Mouse (Mus musculus) liver, embryonic 11.5 days (tissue): ENCODE measurements around the gene Cep55. TPM values are rescaled to one million over a fixed set of nuclear protein-coding genes. Genes with fewer than 3 reads are reported as not detected.

Source experiments
- ATAC-seq: fragments of 200-750 bp; cut with Nextera tagmentation; replicated peaks from 2 replicates; pipeline ENCODE4 v1.8.0; 2017; ENCODE audit warnings: moderate number of reproducible peaks, mild to moderate bottlenecking, moderate TSS enrichment, moderate library complexity; ENCODE audit not compliant: low FRiP score
- DNase-seq: peaks from one replicate; pipeline ENCODE4 v3.0.0-alpha.2; 2017; ENCODE audit warnings: low spot score
- H3K27ac ChIP-seq: fragments of 300-500 bp; sonication (generic); 2 replicates; pipeline ENCODE4 v1.5.1; 2014; ENCODE audit warnings: mild to moderate bottlenecking, low read depth, low read length, control low read depth
- H3K27me3 ChIP-seq: fragments of 300-500 bp; sonication (generic); replicated peaks from 2 replicates; pipeline ENCODE4 v1.6.1; 2014; ENCODE audit warnings: low read length, mixed read lengths; ENCODE audit not compliant: control insufficient read depth, insufficient read depth
- H3K36me3 ChIP-seq: fragments of 300-500 bp; sonication (generic); 2 replicates; pipeline ENCODE4 v1.6.1; 2014; ENCODE audit warnings: mild to moderate bottlenecking, low read length, moderate library complexity, mixed read lengths; ENCODE audit not compliant: control insufficient read depth, insufficient read depth
- H3K4me1 ChIP-seq: fragments of 300-500 bp; sonication (generic); replicated peaks from 2 replicates; pipeline ENCODE4 v1.6.1; 2014; ENCODE audit warnings: low read length, mixed read lengths; ENCODE audit not compliant: control insufficient read depth, insufficient read depth
- H3K4me2 ChIP-seq: fragments of 300-500 bp; sonication (generic); 2 replicates; pipeline ENCODE4 v1.6.1; 2014; ENCODE audit warnings: mild to moderate bottlenecking, control low read depth, moderate library complexity
- H3K4me3 ChIP-seq: fragments of 300-500 bp; sonication (generic); 2 replicates; pipeline ENCODE4 v1.5.1; 2014; ENCODE audit warnings: low read depth, low read length, control low read depth
- H3K9ac ChIP-seq: fragments of 300-500 bp; sonication (generic); 2 replicates; pipeline ENCODE4 v1.6.1; 2014; ENCODE audit warnings: low read depth, low read length, control low read depth
- H3K9me3 ChIP-seq: fragments of 300-500 bp; sonication (generic); 2 replicates; pipeline ENCODE4 v1.6.1; 2016; ENCODE audit warnings: low read length, inconsistent platforms, mixed read lengths; ENCODE audit not compliant: control insufficient read depth
- WGBS: fragments of 180-500 bp; shearing (Covaris S2); extraction: QIAGEN DNeasy Blood & Tissue Kit; methylation state at CpG from one replicate; pipeline ENCODE4 v1.1.7; 2014; 5-methylcytosine and 5-hydroxymethylcytosine counted together
- polyA plus RNA-seq: library from polyadenylated mRNA; unstranded; fragments of >200 nt; fragmentation: Nextera tagmentation; extraction: Ambion mirVana; gene quantifications from 2 replicates; pipeline ENCODE4 v1.2.1, GENCODE M21; 2014

Gene Cep55
- polyA plus RNA-seq, 1 experiment from 2014 or later: 16.7 TPM

- Histone ChIP-seq H3K4me1 (peaks cover 3% of the 10 kb centered on the region; the same call in 1 of the 2 replicates), H3K27ac (no peak overlapping the region), H3K27me3 (peaks cover 15% of the 10 kb centered on the region; the same call in 1 of the 2 replicates), H3K4me2 (peak overlapping the region; percentile 74), H3K9me3 (no peaks in the 10 kb centered on the region), H3K4me3 (peak overlapping the region; percentile 71), H3K36me3 (no peaks in the 10 kb centered on the region), H3K9ac (no peak overlapping the region)
- WGBS: 26% methylated on average over 8 of the region's 8 CpGs
- DNase-seq (no peak), ATAC-seq (no peak)
These were observed 1.4 kb upstream of the Cep55 start for GRCm38 (mm10) chr19:38053227-38054041.

DNA sequence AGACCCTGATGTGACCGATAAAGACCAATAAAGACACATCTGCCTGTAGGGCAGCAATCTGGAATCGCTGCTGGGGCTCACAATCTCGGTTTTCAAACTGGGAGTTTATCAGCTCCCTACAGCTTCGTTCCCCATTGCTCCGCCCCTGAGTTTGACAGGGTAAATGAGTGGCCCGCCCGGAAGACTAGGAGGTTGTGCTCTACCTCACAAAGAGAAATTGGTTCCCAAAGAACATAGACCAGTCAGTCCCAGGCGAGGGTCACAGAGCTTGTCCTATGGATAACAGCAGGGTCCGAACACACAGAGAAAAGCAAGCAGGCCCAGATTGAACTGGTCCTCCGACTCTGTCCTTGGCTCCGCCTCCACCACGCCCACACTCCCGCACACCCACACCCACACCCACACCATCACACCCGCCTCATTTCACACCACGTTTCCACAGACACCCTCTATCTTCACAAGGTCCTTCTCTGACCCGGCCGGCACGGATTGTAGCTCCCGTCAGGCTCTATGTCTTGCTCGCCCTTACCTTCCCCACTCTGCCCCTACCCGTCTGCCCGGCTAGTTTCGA lies 577 bp upstream of the Cep55 start:
- peak; percentile 79 for ATAC-seq
- DNase-seq: no peak
- under 1% methylated on average over 23 of the region's 23 CpGs for WGBS
- Histone ChIP-seq H3K4me2 (peak overlapping the region; percentile 74), H3K27me3 (peaks cover 15% of the 10 kb centered on the region; the same call in 1 of the 2 replicates), H3K27ac (no peak overlapping the region), H3K9me3 (no peaks in the 10 kb centered on the region), H3K4me3 (peak overlapping the region; percentile 71), H3K36me3 (no peaks in the 10 kb centered on the region), H3K4me1 (peaks cover 3% of the 10 kb centered on the region; the same call in 1 of the 2 replicates), H3K9ac (0 out of 2 replicates have a peak overlapping the region, but pooled peaks have one; percentile 3)

DNA sequence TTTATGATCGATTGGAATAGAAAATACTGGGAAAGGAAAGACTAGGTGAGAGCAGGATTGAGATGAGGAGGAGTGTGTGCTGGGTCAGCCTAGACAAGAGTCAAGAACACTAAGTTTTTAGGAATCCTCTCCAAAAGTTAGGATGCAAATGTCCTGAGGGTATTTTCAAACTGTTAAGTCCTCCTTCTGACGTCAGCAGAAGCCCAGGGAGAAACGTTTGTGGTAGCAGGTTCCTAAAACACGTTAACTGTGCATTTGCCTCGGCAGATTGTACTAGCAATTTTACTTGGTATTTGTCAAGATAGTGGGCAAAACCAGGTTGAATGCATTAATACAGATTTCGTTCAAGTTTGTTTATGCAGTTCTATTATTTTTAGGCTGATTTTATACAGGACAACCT lies 987 bp downstream of the Cep55 start:
- H3K36me3 ChIP-seq: no peaks in the 10 kb centered on the region
- H3K9me3 ChIP-seq: no peaks in the 10 kb centered on the region
- peak overlapping the region; percentile 71 for H3K4me3 ChIP-seq
- DNase-seq: no peak
- no peak overlapping the region for H3K27ac ChIP-seq
- peaks cover 3% of the 10 kb centered on the region; the same call in 1 of the 2 replicates for H3K4me1 ChIP-seq
- peak overlapping the region; percentile 65; the same call in 1 of the 2 replicates for H3K9ac ChIP-seq
- H3K27me3 ChIP-seq: peaks cover 11% of the 10 kb centered on the region; the same call in 1 of the 2 replicates
- H3K4me2 ChIP-seq: peak overlapping the region; percentile 74
- no peak for ATAC-seq
- 16% methylated on average over 6 of the region's 6 CpGs for WGBS

- no peak overlapping the region for H3K4me3 ChIP-seq
- H3K4me1 ChIP-seq: peaks cover 3% of the 10 kb centered on the region; the same call in 1 of the 2 replicates
- 58% methylated on average over 3 of the region's 3 CpGs for WGBS
- H3K9ac ChIP-seq: no peak overlapping the region
- H3K9me3 ChIP-seq: no peaks in the 10 kb centered on the region
- ATAC-seq: no peak
- no peak overlapping the region for H3K27ac ChIP-seq
- peaks cover 10% of the 10 kb centered on the region; the same call in 1 of the 2 replicates for H3K27me3 ChIP-seq
- peak overlapping the region; percentile 74 for H3K4me2 ChIP-seq
- DNase-seq: no peak
- H3K36me3 ChIP-seq: 0 out of 2 replicates have a peak, but pooled peaks cover 3% of the 10 kb centered on the region
These were observed 1.5 kb downstream of the Cep55 start for GRCm38 (mm10) chr19:38056276-38056675.

DNA sequence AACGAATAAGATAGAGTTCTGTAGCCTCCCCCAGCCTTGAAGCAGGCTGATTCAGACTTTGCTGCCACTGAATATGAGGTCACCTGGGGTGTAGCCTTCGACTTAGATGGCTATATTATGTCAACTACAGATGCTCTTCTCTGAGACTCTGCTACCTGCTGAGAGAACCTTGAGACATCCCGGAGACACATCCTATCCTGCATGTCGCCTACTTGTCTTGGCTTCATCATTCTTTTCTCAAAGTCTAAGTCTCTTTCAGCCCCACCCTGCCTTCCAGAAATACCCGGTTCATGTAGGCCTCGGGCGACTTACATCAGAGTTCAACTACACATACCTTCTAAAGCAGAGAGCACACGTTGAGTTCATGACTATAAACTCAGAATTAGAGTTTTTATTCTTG lies 2.1 kb downstream of the Cep55 start:
- DNase-seq (no peak), ATAC-seq (no peak)
- Histone ChIP-seq H3K27ac (no peak overlapping the region), H3K36me3 (0 out of 2 replicates have a peak, but pooled peaks cover 4% of the 10 kb centered on the region), H3K9me3 (no peaks in the 10 kb centered on the region), H3K4me1 (peaks cover 3% of the 10 kb centered on the region; the same call in 1 of the 2 replicates), H3K4me3 (no peak overlapping the region), H3K9ac (no peak overlapping the region), H3K4me2 (no peak overlapping the region), H3K27me3 (peaks cover 8% of the 10 kb centered on the region; the same call in 1 of the 2 replicates)
- WGBS: 89% methylated on average over 8 of the region's 8 CpGs

- H3K4me1 ChIP-seq: no peaks in the 10 kb centered on the region
- no peaks in the 10 kb centered on the region for H3K27me3 ChIP-seq
- ATAC-seq (no peak), DNase-seq (no peak)
- no peak overlapping the region for H3K4me2 ChIP-seq
- H3K9me3 ChIP-seq: no peaks in the 10 kb centered on the region
- no peak overlapping the region for H3K4me3 ChIP-seq
- H3K9ac ChIP-seq: no peak overlapping the region
- WGBS: 85% methylated on average over 3 of the region's 3 CpGs
- H3K36me3 ChIP-seq: 0 out of 2 replicates have a peak, but pooled peaks cover 4% of the 10 kb centered on the region
- H3K27ac ChIP-seq: no peak overlapping the region
These were observed 8.4 kb downstream of the Cep55 start for GRCm38 (mm10) chr19:38063201-38063600.

GRCm38 (mm10) chr19:38064051-38064450 lies 9.2 kb downstream of the Cep55 start:
- H3K9ac ChIP-seq: no peak overlapping the region
- no peaks in the 10 kb centered on the region for H3K9me3 ChIP-seq
- no peak overlapping the region for H3K4me3 ChIP-seq
- no peak overlapping the region for H3K27ac ChIP-seq
- no peak for ATAC-seq
- 0 out of 2 replicates have a peak, but pooled peaks cover 4% of the 10 kb centered on the region for H3K36me3 ChIP-seq
- H3K27me3 ChIP-seq: no peaks in the 10 kb centered on the region
- WGBS: 96% methylated on average over 1 of the region's 1 CpGs
- no peaks in the 10 kb centered on the region for H3K4me1 ChIP-seq
- H3K4me2 ChIP-seq: no peak overlapping the region
- DNase-seq: no peak

DNA sequence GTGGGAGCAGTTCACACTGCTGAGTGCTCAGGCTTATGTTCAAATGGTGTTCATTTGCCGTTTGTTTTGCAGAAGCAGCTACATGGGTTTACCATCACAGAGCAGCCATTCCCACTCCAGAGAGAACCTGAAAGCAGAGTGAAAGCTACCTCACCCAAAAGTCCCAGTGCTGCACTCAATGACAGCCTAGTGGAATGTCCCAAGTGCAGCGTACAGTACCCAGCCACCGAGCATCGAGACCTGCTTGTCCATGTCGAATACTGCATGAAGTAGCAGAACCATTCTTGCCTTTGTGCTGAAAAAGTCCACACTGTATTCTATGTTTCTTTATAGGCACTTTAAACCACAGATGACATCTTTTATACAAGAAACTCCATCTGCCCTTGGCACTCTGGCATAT lies 18.4 kb downstream of the Cep55 start:
- WGBS: 90% methylated on average over 5 of the region's 5 CpGs
- Histone ChIP-seq H3K4me1 (no peaks in the 10 kb centered on the region), H3K27me3 (no peaks in the 10 kb centered on the region), H3K9ac (no peak overlapping the region), H3K4me3 (no peak overlapping the region), H3K36me3 (peaks cover 12% of the 10 kb centered on the region), H3K4me2 (no peak overlapping the region), H3K9me3 (no peaks in the 10 kb centered on the region), H3K27ac (no peak overlapping the region)
- no peak for ATAC-seq
- DNase-seq: no peak
